Mouse (Mus musculus) CH12.LX (cell line): ENCODE data around the gene Golga1. TPM values are rescaled to one million over a fixed set of nuclear protein-coding genes. Genes with fewer than 3 reads are reported as not detected.

Source experiments
- DNase-seq: peaks from one replicate; pipeline ENCODE4 v3.0.0-alpha.2; 2013; ENCODE audit errors: extremely low read depth
- H3K27ac ChIP-seq: 2 replicates; pipeline ENCODE4 v1.5.1; 2012; ENCODE audit warnings: low read depth, mild to moderate bottlenecking, control low read depth, moderate library complexity; ENCODE audit not compliant: insufficient read depth
- H3K27me3 ChIP-seq: replicated peaks from 2 replicates; pipeline ENCODE3; 2012; ENCODE audit warnings: inconsistent platforms
- H3K36me3 ChIP-seq, 2 experiments: replicated peaks in 1 of 2; 2 replicates each; pipeline versions ENCODE3 to v1.6.1; 2012; ENCODE audit warnings: inconsistent platforms in 1 of 2, low read length in 1 of 2, mild to moderate bottlenecking in 1 of 2, mixed read lengths in 1 of 2, moderate library complexity in 1 of 2; ENCODE audit not compliant: control insufficient read depth in 1 of 2, insufficient read depth in 1 of 2
- H3K4me1 ChIP-seq, 2 experiments: 2 replicates each; pipeline ENCODE4 v1.6.1; 2012; ENCODE audit warnings: inconsistent platforms in 1 of 2, moderate library complexity in 1 of 2; ENCODE audit not compliant: insufficient read depth in 2 of 2, control insufficient read depth in 1 of 2
- H3K4me2 ChIP-seq: 2 replicates; pipeline ENCODE4 v1.6.1; 2012; ENCODE audit warnings: low read depth, mild to moderate bottlenecking, control low read depth; ENCODE audit not compliant: poor library complexity, insufficient read depth, severe bottlenecking
- H3K4me3 ChIP-seq, 3 experiments: fragments of 150-350 bp in 1 of 3; sonication (generic) in 1 of 3; replicated peaks in 1 of 3; 2 replicates each; pipeline versions ENCODE3 to v1.5.1; 2011 to 2012; ENCODE audit warnings: low read depth in 2 of 3, low read length in 2 of 3, mild to moderate bottlenecking in 2 of 3, moderate library complexity in 2 of 3, control low read depth in 1 of 3, improper control_type of control experiment in 1 of 3, inconsistent platforms in 1 of 3, mixed read lengths in 1 of 3; ENCODE audit not compliant: poor library complexity in 1 of 3
- H3K79me2 ChIP-seq: replicated peaks from 2 replicates; pipeline ENCODE4 v1.6.1; 2012; ENCODE audit warnings: mild to moderate bottlenecking, moderate library complexity; ENCODE audit not compliant: control insufficient read depth, poor library complexity, insufficient read depth, severe bottlenecking; ENCODE audit errors: extremely low read depth
- H3K9ac ChIP-seq: 2 replicates; pipeline ENCODE4 v1.6.1; 2012; ENCODE audit warnings: low read depth, mild to moderate bottlenecking, control low read depth, moderate library complexity; ENCODE audit not compliant: insufficient read depth
- H3K9me3 ChIP-seq: replicated peaks from 2 replicates; pipeline ENCODE3; 2012; ENCODE audit warnings: low read length, inconsistent platforms, mixed read lengths
- BHLHE40 ChIP-seq: IDR thresholded peaks from 2 replicates; pipeline ENCODE4 v1.6.1; 2011; ENCODE audit warnings: mild to moderate bottlenecking, low read depth, low read length, improper control_type of control experiment
- CHD1 ChIP-seq: IDR thresholded peaks from 2 replicates; pipeline ENCODE4 v1.6.1; 2012; ENCODE audit warnings: low read depth, low read length, improper control_type of control experiment, inconsistent platforms
- CHD2 ChIP-seq: IDR thresholded peaks from 2 replicates; pipeline ENCODE4 v1.6.1; 2011; ENCODE audit warnings: low read length, improper control_type of control experiment
- CTCF ChIP-seq, 2 experiments: IDR thresholded peaks in 1 of 2; conservative IDR thresholded peaks in 1 of 2; 2 replicates each; pipeline ENCODE4 v1.5.1; 2011 to 2012; ENCODE audit warnings: low read depth in 2 of 2, low read length in 2 of 2, improper control_type of control experiment in 1 of 2, inconsistent platforms in 1 of 2, mild to moderate bottlenecking in 1 of 2, moderate library complexity in 1 of 2
- ELF1 ChIP-seq: IDR thresholded peaks from 2 replicates; pipeline ENCODE4 v1.6.1; 2014; ENCODE audit warnings: low read depth, mild to moderate bottlenecking, inconsistent platforms, low read length, improper control_type of control experiment
- HCFC1 ChIP-seq: IDR thresholded peaks from 2 replicates; pipeline ENCODE4 v1.6.1; 2012; ENCODE audit warnings: low read depth, mild to moderate bottlenecking, inconsistent platforms, low read length, improper control_type of control experiment
- KAT2A ChIP-seq: IDR thresholded peaks from 2 replicates; pipeline ENCODE4 v1.6.1; 2012; ENCODE audit warnings: low read length, improper control_type of control experiment, inconsistent platforms; ENCODE audit not compliant: insufficient replicate concordance
- MAZ ChIP-seq: IDR thresholded peaks from 2 replicates; pipeline ENCODE4 v1.6.1; 2012; ENCODE audit warnings: low read depth, mild to moderate bottlenecking, inconsistent platforms, low read length, improper control_type of control experiment, moderate library complexity
- MEF2A ChIP-seq: IDR thresholded peaks from 2 replicates; pipeline ENCODE4 v1.6.1; 2014; ENCODE audit warnings: low read depth, mild to moderate bottlenecking, inconsistent platforms, low read length, improper control_type of control experiment, borderline replicate concordance
- MXI1 ChIP-seq: IDR thresholded peaks from 2 replicates; pipeline ENCODE4 v1.6.1; 2011; ENCODE audit warnings: mild to moderate bottlenecking, low read depth, low read length, improper control_type of control experiment
- MYC ChIP-seq: IDR thresholded peaks from 2 replicates; pipeline ENCODE4 v1.6.1; 2011; ENCODE audit warnings: low read depth, mild to moderate bottlenecking, improper control_type of control experiment, low read length
- NELFE ChIP-seq: IDR thresholded peaks from 2 replicates; pipeline ENCODE4 v1.6.1; 2011; ENCODE audit warnings: low read depth, low read length, improper control_type of control experiment
- TBP ChIP-seq: conservative IDR thresholded peaks from 2 replicates; pipeline ENCODE4 v1.6.1; 2011; ENCODE audit warnings: low read depth, low read length, improper control_type of control experiment
- UBTF ChIP-seq: IDR thresholded peaks from 2 replicates; pipeline ENCODE4 v1.6.1; 2012; ENCODE audit warnings: low read depth, mild to moderate bottlenecking, inconsistent platforms, low read length, improper control_type of control experiment, moderate library complexity
- ZKSCAN1 ChIP-seq: IDR thresholded peaks from 2 replicates; pipeline ENCODE4 v1.6.1; 2012; ENCODE audit warnings: low read depth, inconsistent platforms, low read length, improper control_type of control experiment, borderline replicate concordance
- ZMIZ1 ChIP-seq: IDR thresholded peaks from 2 replicates; pipeline ENCODE4 v1.6.1; 2012; ENCODE audit warnings: low read depth, mild to moderate bottlenecking, inconsistent platforms, low read length, improper control_type of control experiment
- dilution Hi-C: fragments of 300-500 bp; cut with MboI; formaldehyde crosslinking; loops from 2 replicates; pipeline ENCODE4 v1.14.3; 2020; ENCODE audit warnings: low sequenced_read_pairs; ENCODE audit not compliant: extremely low pct_unique_long_range_greater_than_20kb, extremely low pct_ligation_motif_present
- in situ Hi-C: fragments of 300-500 bp; cut with MboI; formaldehyde crosslinking; loops from 3 replicates; pipeline ENCODE4 v1.14.3; 2019; ENCODE audit warnings: low sequenced_read_pairs, low pct_ligation_motif_present, low pct_unique_long_range_greater_than_20kb, mixed read lengths
- polyA plus RNA-seq: library from polyadenylated mRNA; unstranded; fragments of >175 nt; gene quantifications from 2 replicates; pipeline ENCODE4 v1.2.1, GENCODE M21; 2012; ENCODE audit warnings: low read depth; ENCODE audit not compliant: insufficient read length
- total RNA-seq, 2 experiments: library from RNA; depleted of rRNA; stranded (reverse); fragments of 300-350 nt in 1 of 2; fragments of >200 nt in 1 of 2; gene quantifications; 2 replicates each; pipeline ENCODE4 v1.2.3; 2012 to 2014

Golga1 gene
- total and polyA plus RNA-seq, 3 experiments = 7.8 to 10.1 (median 8.6) TPM

DNA sequence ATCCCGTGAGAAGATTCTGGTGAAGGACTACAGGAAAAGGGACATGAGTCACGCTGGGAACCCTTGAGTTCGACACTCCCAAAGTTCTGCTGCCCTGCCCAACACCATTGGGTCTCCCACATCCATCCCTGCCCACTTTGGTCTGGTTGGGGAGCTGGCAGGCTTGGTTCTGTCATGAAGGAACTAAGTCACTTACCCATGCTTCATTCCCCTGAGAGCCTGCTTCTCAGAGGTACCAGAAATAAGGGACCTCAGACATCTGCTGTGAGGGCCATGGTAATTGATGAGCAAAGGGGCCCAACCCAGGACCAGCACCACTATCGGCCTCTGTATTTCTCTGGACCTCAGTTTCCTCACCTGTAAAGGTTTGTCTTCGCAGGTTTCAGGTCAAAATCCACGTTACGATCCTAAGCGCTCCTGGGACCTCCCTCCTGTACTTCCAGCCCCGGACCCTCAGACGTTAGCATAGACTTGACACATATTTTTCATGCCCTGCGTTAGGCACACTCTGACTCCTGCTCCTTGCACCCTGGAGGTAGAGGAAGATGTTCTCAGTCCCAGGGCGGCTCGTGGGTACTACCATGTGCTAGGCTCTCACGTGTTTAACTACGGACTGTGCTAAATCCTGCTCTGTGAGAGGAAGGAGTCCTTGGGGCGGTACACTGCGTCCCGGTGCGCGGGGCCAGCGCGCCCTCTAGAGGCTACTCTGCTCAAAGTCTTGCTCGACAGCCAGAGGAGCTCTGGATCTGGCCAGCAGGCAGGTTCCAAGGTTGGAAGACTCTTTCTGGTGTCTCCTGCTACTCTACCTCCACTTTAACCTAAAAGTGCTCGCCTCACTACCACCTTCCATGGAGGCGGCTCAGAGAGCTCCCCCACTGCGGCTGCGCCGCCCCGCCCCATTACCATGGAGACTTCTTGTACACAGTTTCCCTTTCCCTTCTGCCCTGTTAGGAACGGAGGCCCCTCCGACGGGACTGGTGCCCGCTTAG lies 67.7 kb downstream of the Golga1 start, which contains the start of gene Wdr38 (continued):
- TF ChIP-seq CHD2 (0 out of 2 replicates have a peak, but pooled peaks have one; percentile 40), ELF1 (peak; percentile 41; the same call in 1 of the 2 replicates), MEF2A (peak; percentile 78), UBTF (no peak), ZKSCAN1 (no peak), BHLHE40 (peak; percentile 96), HCFC1 (peak; percentile 55; the same call in 1 of the 2 replicates), MYC (peak; percentile 100), MXI1 (peak; percentile 98)

DNA sequence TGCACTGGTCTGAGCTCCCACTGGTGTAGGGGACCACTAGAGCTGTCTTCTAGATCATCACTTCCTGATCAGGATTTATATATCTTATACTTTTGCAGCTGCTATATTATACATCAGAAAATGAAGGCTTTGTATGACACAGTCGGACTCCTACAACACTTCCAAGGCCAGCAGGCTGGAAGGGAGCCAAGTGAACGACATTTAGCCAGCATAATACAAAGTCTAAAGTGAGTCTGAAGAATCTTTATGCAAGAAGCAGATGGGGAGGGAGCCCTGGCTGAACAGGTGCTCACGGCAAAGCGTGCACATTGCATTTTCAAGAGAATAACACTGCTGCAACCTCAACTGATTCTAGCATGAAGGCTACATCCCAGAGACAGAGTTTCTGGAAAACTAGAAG lies 72.9 kb downstream of the Golga1 start:
- Histone ChIP-seq H3K36me3 (peaks cover 0 to 2% of the 10 kb centered on the region in 2 experiments), H3K4me1 (peaks cover 12 to 24% of the 10 kb centered on the region in 2 experiments), H3K4me2 (no peak overlapping the region), H3K4me3 (no peak overlapping the region), H3K79me2 (no peaks in the 10 kb centered on the region), H3K27me3 (no peaks in the 10 kb centered on the region), H3K9me3 (no peaks in the 10 kb centered on the region), H3K9ac (no peak overlapping the region), H3K27ac (no peak overlapping the region)
- no peak for DNase-seq
- in situ Hi-C loops (loop anchor here (10.0 kb wide), 1 partner anchor 198 kb away; no protein-coding TSS in a partner anchor), dilution Hi-C loops (no loop called here)
- no peak for TF ChIP-seq NELFE
- no peak for TF ChIP-seq ZKSCAN1
- no peak for TF ChIP-seq TBP
- no peak for TF ChIP-seq MXI1
- no peak for TF ChIP-seq KAT2A
- no peak for TF ChIP-seq ZMIZ1
- TF ChIP-seq MAZ = no peak

DNA sequence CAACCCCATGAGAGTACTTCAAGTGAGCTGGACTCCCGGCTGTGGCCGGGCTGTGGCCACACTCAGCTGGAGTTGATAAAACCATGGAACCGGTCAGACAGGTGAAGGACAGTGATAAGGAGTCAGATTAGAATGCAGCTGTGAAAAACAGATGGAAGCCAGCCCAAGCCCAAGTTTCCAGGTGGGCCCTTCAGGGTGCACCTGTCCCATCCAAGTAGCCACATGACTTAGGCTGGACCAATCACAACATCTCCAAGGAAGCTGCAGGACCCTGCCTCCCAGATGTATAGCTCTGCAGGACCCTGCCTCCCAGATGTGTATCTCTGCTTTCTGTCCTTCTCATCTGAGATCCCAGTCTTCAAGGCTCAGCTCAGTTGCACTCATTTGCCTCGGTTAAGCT lies 73.3 kb downstream of the Golga1 start:
- Histone ChIP-seq H3K27me3 (no peaks in the 10 kb centered on the region), H3K79me2 (no peaks in the 10 kb centered on the region), H3K4me2 (no peak overlapping the region)
- dilution Hi-C loops = no loop called here
- no peak for TF ChIP-seq ZMIZ1
- no peak for TF ChIP-seq MXI1
- TF ChIP-seq CHD1 = no peak
- TF ChIP-seq CTCF (conservative IDR thresholded peaks at IDR 0.05 in 1 of 2, IDR thresholded peaks at IDR 0.05 in 1 of 2; ENCODE audit: low read depth in 2 of 2, low read length in 2 of 2) = no peak
- TF ChIP-seq, all 38 proteins: peak for 0
- Histone ChIP-seq H3K9me3 (no peaks in the 10 kb centered on the region), H3K9ac (no peak overlapping the region), H3K4me3 (no peak overlapping the region), H3K36me3 (peaks cover 0 to 2% of the 10 kb centered on the region in 2 experiments), H3K27ac (no peak overlapping the region), H3K4me1 (peaks cover 12 to 24% of the 10 kb centered on the region in 2 experiments)
- in situ Hi-C loops = loop anchor here (10.0 kb wide), 1 partner anchor 197 kb away; no protein-coding TSS in a partner anchor
- no peak for DNase-seq
